Mouse (Mus musculus) lung, adult 2 months (tissue): ENCODE measurements around the gene Angel1. TPM values are rescaled to one million over a fixed set of nuclear protein-coding genes. Genes with fewer than 3 reads are reported as not detected.

Source experiments
- DNase-seq: peaks from one replicate; pipeline ENCODE4 v3.0.0; 2022
- H3K4me1 ChIP-seq: fragments of 200-500 bp; 2 replicates; pipeline ENCODE4 v1.6.1; 2011; ENCODE audit warnings: low read length; ENCODE audit not compliant: control insufficient read depth, insufficient read depth
- H3K4me3 ChIP-seq: fragments of 200-500 bp; replicated peaks from 2 replicates; pipeline ENCODE3; 2011; ENCODE audit warnings: low read depth, mild to moderate bottlenecking, control low read depth, low read length; ENCODE audit errors: extremely low read depth
- CTCF ChIP-seq: fragments of 200-500 bp; IDR thresholded peaks from 2 replicates; pipeline ENCODE4 v1.5.1; 2011; ENCODE audit warnings: mild to moderate bottlenecking, low read length, control low read depth; ENCODE audit not compliant: insufficient read depth
- POLR2A ChIP-seq: fragments of 200-500 bp; IDR thresholded peaks from 2 replicates; pipeline ENCODE4 v1.6.1; 2011; ENCODE audit warnings: low read depth, mild to moderate bottlenecking, control low read depth, low read length, borderline replicate concordance; ENCODE audit errors: extremely low read depth
- WGBS: fragments of 180-500 bp; shearing (Covaris S2); methylation state at CpG from one replicate; pipeline ENCODE4 v1.1.7; 2018; 5-methylcytosine and 5-hydroxymethylcytosine counted together
- polyA plus RNA-seq: library from polyadenylated mRNA; depleted of rRNA; stranded (reverse); fragments of >200 nt; gene quantifications from 2 replicates; pipeline ENCODE4 v1.2.3, GENCODE M21; 2012

Angel1 gene
- polyA plus RNA-seq, 1 experiment = 7.3 TPM

- DNase-seq = no peak
- TF ChIP-seq CTCF (no peak), POLR2A (no peak)
- WGBS = 63% methylated on average over 12 of the region's 12 CpGs
- Histone ChIP-seq H3K4me3 (no peak overlapping the region), H3K4me1 (peaks cover 6% of the 10 kb centered on the region)
Observed at GRCm38 (mm10) chr12:86690700-86691485, 35.4 kb downstream of the Angel1 start.

- no peak for DNase-seq
- no peak for TF ChIP-seq CTCF
- no peak for TF ChIP-seq POLR2A
- Histone ChIP-seq H3K4me3 (no peak overlapping the region), H3K4me1 (peaks cover 6% of the 10 kb centered on the region)
- 97% methylated on average over 27 of the region's 27 CpGs for WGBS
Observed at GRCm38 (mm10) chr12:86688917-86689316, 37.3 kb downstream of the Angel1 start.

DNA sequence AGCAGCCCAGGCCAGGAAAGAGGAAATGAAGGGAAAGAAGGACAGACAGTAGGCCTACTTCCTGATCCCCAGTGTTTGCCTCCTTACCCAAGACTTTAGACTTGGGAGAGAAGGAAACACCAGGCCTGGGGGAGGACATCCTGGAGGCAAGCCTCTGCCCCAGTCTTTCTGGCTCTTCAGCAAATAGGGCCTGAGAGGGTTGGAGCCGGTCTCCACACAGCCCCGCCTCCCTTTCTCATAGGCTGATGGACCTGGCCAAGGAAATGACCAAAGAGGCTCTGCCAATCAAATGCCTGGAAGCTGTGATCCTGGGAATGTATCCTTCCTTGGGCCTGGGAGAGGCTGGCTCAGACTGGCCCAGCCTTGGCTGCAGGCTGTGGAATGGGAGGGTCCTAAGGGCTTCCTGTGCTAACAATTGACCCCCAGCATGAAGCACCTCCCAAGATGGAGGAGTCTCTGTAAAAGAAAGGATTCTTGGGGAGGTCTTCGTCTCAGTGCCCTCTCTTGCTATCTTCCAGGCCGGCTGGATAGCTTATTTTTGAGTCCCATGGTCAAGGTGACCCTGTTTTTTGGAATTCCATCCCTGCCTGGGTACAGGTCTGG, 38.2 kb downstream of the Angel1 start:
- 65% methylated on average over 4 of the region's 4 CpGs for WGBS
- DNase-seq = no peak
- TF ChIP-seq POLR2A (0 out of 2 replicates have a peak, but pooled peaks have one; percentile 15), CTCF (no peak)
- peaks cover 6% of the 10 kb centered on the region for H3K4me1 ChIP-seq
- no peak overlapping the region for H3K4me3 ChIP-seq

DNA sequence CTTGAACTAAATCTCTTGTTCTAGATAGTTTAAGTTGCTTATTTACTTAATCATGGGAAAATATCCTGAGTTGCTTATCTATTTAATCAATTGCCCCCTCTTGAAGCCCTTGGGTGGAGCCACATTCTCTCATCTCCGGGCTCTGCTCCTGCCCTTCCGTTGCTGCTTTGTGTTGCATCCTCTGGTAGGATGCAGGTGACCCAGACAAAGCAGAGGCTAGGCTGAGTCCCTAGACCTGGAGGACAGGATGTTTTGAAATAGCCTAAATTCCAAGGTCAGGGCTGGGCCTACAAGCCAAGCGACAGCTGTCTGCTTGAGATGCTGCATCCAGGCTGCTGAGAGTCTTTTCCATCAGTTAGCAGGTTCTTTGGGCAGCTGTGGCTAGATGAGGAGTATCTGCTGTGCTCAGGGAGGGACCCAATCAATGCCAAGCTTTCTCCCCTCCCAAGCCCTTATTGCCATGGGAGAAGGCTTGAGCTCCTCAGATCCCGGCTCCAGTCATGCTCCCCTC, 38.8 kb downstream of the Angel1 start:
- TF ChIP-seq CTCF = no peak
- no peak for TF ChIP-seq POLR2A
- no peak overlapping the region for H3K4me3 ChIP-seq
- no peak for DNase-seq
- peaks cover 6% of the 10 kb centered on the region for H3K4me1 ChIP-seq
- WGBS = 37% methylated on average over 4 of the region's 4 CpGs

- Histone ChIP-seq H3K4me1 (peaks cover 6% of the 10 kb centered on the region), H3K4me3 (no peak overlapping the region)
- no peak for TF ChIP-seq POLR2A
- TF ChIP-seq CTCF = no peak
- WGBS = 48% methylated on average over 13 of the region's 13 CpGs
- no peak for DNase-seq
Observed at GRCm38 (mm10) chr12:86686551-86687330, 39.5 kb downstream of the Angel1 start.

- H3K4me1 ChIP-seq = peaks cover 6% of the 10 kb centered on the region
- H3K4me3 ChIP-seq = no peak overlapping the region
- 86% methylated on average over 9 of the region's 9 CpGs for WGBS
- no peak for TF ChIP-seq POLR2A
- DNase-seq = no peak
Observed at GRCm38 (mm10) chr12:86685275-86685674, 41.0 kb downstream of the Angel1 start.

GRCm38 (mm10) chr12:86683698-86684097, 42.6 kb downstream of the Angel1 start:
- TF ChIP-seq POLR2A (no peak), CTCF (no peak)
- Histone ChIP-seq H3K4me1 (peaks cover 6% of the 10 kb centered on the region), H3K4me3 (no peak overlapping the region)
- WGBS = 41% methylated on average over 7 of the region's 7 CpGs
- DNase-seq = no peak

GRCm38 (mm10) chr12:86682178-86682577, 44.1 kb downstream of the Angel1 start:
- H3K4me3 ChIP-seq = no peak overlapping the region

GRCm38 (mm10) chr12:86681626-86682025, 44.6 kb downstream of the Angel1 start:
- Histone ChIP-seq H3K4me3 (no peak overlapping the region), H3K4me1 (no peaks in the 10 kb centered on the region)
- no peak for TF ChIP-seq CTCF
- TF ChIP-seq POLR2A = no peak
- WGBS = 78% methylated on average over 9 of the region's 9 CpGs
- no peak for DNase-seq

More at GRCm38 (mm10) chr12:86682178-86682577, 44.1 kb downstream of the Angel1 start:
- no peak for TF ChIP-seq POLR2A
- TF ChIP-seq CTCF = no peak
- no peaks in the 10 kb centered on the region for H3K4me1 ChIP-seq
- DNase-seq = no peak
- 61% methylated on average over 8 of the region's 8 CpGs for WGBS
